Mouse (Mus musculus) frontal cortex, postnatal 10 days (tissue): ENCODE measurements around the gene Gmds.

Experiments used
- DNase-seq, 2 experiments: peaks; one replicate each; pipeline ENCODE4 v3.0.0; 2022; ENCODE audit warnings: low spot score in 2 of 2, mixed read lengths in 1 of 2

Gene Gmds

DNA sequence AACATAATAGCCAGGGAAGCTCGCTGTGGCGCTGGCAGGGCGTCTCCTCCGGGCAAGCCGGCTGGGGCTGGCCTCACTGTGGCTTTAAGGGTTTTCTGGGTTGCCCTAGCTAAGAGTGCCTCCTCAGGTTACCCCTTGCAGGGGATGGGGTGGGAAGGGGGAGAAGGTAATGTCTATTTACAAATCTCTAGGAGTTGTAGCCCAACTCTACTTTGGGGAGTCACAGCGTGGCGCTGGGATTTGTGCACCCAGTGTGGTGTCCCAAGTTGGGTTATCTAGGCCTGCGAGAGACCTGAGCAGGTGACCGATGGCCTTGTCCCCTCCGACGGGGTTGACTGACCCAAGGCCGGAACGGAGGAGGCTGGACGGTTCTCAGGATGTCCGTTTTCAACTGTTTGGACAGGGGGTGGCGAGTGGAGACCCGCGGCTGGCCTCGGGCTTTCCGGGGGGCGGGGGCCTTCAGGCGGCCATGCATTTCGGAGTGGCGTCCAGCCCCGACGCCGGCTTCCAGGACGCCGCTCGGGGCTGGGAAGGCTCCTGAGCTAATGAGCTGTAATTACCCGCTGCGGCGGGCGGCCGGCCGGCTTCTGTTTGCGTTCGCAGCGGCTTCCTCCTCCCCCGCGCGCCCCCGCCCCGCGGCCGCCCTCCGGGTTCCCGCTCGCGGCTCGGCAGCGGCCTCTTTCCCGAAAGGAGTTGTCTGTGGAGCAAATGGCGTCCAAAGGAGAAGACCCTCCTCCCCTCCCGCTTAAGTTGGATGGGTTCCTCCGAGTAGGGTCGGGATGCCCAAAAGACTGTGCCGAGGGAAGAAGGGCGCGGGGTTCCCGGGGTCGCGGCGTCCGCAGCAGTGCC is 527.6 kb downstream of the Gmds start:
- DNase-seq: no peak

DNA sequence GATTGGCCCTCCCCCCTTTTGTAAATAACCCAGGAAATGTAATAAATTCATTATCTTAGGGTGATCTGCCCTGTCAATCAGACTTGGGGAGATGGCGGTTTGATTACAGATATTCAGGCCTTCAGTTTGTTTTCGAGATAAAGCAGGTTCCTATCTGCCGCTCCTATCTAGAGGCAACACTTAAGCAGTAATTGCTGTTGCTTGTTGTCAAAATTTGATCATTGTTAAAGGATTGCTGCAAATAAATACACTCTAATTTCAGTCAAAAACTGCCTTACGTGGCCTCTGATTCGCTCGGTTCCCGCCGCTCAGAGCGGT is 528.2 kb downstream of the Gmds start:
- no peak for DNase-seq

DNA sequence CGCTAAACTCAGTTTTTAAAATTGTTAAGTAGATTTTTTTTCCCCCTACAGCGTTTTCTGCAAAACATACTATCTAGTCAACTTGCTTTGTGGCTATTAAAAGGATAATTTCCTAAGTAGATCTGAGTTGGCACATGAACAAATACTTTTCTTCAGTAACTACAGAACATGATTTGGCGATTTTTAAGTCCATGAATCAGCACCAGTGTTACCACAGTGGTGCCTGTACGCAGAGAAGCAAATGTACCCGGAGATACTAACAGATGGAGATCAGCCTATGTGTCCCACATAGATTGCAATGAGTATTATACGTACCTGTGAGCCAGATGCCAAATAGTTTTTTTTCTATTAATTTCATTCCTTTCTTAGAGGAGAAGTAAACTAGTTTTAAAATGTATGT is 528.8 kb downstream of the Gmds start:
- no peak for DNase-seq

DNA sequence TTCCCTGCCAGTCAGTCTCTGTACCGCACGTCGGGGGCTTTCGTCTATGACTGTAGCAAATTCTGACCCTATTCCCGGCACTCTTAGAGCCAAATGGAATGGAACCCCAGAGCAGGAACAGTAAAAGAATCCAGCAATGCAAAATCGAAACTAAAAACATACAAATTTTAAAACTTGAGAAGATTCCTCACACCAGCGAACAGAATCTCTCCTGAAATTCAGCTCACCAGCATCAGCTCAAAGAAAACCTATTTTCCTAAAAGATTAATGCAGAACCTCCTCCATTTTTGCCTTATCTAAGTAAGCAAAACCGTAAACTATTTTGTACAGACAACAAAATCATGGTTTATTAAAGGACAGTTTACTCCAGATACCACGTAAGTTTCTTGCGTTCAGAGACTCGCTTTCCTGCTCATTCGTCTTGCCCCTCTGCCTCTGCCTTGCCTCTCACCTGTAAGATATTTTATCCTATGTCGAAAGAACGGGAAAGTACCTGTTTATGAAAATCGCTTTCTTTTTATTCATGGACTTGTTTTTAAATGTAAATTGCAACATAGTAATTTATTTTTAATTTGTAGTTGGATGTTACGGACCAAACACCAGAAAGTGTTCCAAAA is 529.6 kb downstream of the Gmds start:
- no peak for DNase-seq

DNA sequence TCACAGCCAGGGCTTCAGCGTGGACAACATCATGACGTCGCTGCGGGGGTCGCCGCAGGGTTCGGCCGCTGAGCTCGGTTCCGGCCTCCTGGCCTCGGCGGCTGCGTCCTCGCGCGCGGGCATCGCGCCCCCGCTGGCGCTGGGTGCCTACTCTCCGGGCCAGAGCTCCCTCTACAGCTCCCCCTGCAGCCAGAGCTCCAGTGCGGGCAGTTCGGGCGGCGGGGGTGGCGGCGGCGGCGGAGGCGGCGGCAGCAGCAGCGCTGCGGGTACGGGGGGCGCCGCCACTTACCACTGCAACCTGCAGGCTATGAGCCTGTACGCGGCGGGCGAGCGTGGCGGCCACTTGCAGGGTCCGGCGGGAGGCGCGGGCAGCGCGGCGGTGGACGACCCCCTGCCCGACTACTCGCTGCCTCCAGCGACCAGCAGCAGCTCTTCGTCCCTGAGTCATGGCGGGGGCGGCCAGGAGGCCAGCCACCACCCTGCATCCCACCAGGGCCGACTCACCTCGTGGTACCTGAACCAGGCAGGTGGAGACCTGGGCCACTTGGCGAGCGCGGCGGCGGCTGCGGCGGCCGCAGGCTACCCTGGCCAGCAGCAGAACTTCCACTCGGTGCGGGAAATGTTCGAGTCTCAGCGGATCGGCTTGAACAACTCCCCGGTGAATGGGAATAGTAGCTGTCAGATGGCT is 530.3 kb downstream of the Gmds start:
- DNase-seq: peak in 1 of 2 experiments; percentile 25

DNA sequence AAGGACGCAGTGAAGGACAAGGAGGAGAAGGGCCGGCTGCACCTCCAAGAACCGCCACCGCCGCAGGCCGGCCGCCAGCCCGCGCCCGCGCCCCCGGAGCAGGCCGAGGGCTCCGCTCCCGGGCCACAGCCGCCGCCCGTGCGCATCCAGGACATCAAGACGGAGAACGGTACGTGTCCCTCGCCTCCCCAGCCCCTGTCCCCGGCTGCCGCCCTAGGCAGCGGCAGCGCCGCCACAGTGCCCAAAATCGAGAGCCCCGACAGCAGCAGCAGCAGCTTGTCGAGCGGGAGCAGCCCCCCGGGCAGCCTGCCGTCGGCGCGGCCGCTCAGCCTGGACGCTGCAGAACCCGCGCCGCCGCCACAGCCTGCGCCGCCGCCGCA is 530.8 kb downstream of the Gmds start:
- no peak for DNase-seq

DNA sequence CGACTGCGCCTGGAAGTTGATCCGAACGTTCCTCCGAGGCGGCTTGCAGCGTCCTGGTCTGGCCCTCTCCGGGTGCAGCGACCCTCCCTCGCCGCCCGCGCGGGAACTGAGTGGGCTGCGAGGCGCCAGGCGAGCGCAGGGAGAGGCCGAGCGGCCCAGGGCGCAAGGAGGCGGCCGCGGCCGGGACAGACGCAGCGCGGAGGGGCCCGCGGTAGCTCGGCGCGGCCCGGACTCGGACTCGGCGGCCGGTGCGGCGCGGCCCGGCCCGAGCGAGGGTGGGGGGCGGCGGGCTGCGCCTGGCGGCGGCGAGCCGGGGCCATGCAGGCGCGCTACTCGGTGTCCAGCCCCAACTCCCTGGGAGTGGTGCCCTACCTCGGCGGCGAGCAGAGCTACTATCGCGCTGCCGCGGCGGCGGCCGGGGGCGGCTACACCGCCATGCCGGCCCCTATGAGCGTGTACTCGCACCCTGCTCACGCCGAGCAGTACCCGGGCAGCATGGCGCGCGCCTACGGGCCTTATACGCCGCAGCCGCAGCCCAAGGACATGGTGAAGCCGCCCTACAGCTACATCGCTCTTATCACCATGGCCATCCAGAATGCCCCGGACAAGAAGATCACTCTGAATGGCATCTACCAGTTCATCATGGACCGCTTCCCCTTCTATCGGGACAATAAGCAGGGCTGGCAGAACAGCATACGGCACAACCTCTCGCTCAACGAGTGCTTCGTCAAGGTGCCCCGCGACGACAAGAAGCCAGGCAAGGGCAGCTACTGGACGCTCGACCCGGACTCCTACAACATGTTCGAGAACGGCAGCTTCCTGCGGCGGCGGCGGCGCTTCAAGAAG is 531.4 kb downstream of the Gmds start:
- DNase-seq: no peak

DNA sequence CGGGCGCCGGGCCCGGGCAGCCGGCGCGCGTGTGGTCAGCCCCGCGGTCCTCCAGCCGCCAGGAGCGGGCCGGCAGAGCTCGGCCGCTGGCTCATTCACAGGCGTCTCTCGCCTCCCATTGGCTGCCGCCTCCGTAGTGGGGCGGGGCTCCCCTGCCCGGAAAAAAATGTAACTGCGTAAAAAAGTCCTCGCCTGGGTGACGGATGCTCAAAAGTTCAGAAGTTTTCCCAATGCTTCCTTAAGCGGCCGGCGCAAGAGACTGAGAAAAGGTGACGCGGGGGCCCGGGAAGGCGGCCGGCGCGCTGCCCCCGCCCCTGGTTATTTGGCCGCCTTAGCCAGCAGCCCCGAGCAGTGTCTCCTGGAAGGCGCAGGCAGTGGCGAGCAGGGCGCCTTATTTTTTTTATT is 532.1 kb downstream of the Gmds start, which contains the start of gene Foxc1:
Gene Foxc1 (plus strand): TSS at position 206 of the 405 bp plus-strand sequence.
- peak; percentile 55 to 63 for DNase-seq

DNA sequence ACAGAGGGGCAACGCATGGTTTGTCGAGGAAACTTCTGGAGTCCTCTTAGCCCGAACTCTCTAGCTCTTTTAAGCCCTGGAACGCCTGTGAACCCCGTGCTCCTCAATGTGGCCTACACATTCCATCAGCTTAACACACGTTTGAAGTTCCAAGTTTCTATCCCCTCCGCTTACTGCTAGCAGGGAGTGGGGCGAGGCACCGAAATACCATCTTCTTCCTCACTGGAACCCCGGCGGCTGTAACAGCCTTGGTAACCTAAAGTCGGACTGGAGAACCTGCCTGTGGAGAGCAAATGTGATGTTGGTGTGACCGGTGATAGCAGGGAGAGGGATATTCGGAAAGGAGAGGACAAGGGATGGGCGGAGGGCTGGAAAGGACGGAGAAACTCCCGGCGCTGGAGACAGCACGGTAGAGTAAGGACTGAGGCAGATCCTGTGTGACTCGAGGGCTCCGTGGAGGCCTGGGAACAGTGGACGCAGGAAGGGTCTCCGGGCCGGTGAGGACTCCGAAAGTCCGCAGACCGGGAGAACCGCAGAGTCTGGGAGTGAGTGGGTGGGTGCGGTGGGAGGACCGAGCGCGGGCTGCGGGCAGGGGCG is 532.6 kb downstream of the Gmds start:
- DNase-seq: no peak

DNA sequence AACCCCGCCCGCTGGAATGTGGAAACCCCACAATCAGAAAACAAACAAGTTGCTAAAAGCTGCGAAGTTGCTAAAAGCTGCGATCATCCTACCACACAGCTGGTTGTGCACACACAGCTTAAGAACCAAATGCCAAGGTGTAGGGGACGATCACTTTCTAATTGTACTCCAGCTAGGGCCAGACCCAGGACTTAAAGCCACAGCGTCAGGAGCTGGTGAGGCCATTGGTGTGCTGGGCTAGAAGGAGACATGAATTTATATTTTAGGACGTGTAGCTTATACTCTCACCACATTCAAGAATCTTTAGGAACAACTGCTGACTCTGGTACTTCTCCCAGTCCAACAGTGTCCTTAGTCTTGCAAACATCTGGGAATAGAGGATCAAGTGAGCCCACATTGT is 534.0 kb downstream of the Gmds start:
- DNase-seq: no peak

DNA sequence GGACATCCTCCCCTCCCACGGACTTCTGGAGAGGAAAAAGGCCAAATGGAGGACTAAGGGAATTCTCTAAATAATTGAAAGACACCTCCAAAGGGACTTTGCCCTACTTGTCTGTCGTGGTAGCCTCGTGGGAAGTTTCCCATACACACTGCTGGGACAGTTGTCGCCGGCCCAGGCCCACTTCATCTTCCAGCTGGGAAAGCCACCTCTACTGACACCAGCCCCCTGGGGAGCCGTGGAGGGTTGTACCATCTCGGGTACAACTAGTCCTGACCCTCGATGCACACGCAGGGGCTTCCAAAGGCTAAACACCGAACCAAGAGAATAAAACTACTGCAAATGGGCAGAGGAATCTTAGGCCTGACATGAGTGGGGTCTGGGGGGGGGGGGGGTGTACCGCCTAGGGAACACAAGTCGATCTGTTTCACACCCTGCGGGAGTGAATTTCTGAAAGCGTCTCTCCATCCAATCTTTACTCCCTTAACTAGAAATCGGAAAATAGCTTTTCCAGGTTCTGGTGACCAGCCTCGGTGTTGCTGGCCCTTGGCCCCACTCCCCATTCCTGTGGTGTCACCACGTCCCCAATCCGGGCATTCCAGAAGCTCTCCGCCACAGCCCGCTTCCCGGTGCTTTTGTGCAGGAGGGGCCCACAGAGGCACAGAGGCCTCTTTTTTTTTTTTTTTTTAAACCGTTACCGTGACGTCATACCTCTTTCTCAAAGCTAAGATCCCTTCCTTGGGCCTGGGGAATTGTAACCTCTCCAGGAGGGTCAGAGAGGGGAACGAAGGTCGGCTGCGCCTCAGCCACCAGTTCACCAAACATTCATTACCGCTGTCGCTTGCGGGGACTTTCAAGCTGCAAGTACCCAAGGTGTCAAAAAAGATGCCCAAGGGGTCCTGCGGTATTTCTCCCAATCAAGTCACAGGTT is 535.1 kb downstream of the Gmds start:
- no peak for DNase-seq

DNA sequence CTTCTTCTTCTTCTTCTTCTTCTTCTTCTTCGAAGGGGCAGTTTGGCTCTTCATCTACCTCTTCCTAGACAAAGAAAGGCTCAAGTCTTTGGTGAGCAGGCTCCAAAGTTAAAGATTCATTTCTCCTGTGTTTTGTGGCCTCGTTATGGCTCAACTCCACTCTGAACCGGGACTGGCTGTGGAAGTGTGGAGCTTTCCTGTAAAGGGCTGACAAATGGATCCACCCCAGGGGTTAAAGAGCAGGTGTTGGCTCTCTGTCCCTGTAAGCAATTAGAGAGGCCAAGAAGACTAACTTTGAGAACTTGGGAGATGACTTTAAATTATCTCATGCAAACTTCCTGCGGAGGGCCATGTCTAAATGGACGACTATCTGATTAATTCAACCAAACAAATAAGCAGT is 536.1 kb downstream of the Gmds start:
- DNase-seq: no peak

DNA sequence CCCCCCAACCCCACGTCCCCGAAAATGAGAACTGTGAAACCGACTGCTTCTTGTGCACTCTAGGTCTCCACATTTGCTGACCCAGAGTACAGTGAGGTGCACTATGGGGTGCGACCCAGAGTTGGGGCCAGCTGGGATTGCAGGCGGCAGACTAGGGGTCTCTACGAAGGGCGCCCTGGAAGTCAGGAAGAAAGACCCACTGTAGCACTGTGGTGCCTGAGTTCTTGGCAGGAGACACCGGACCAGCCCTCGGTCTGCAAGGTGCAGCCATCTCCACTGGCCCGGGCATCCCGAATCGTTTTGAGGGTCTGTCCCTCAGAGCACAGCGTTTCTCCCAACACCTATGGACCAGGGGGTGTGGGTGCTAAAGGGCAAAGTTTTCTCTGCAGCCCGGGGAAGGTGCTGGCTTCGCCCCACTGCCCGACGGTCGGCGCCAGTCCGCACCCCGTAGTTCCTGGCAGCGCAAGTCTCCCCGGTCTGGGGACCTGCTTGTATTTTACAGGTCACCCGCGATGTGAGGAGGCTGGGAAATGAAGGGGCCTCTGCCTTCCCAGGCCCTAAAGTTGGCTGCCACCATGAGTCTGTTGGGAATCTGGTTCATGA is 536.7 kb downstream of the Gmds start:
- DNase-seq: no peak

DNA sequence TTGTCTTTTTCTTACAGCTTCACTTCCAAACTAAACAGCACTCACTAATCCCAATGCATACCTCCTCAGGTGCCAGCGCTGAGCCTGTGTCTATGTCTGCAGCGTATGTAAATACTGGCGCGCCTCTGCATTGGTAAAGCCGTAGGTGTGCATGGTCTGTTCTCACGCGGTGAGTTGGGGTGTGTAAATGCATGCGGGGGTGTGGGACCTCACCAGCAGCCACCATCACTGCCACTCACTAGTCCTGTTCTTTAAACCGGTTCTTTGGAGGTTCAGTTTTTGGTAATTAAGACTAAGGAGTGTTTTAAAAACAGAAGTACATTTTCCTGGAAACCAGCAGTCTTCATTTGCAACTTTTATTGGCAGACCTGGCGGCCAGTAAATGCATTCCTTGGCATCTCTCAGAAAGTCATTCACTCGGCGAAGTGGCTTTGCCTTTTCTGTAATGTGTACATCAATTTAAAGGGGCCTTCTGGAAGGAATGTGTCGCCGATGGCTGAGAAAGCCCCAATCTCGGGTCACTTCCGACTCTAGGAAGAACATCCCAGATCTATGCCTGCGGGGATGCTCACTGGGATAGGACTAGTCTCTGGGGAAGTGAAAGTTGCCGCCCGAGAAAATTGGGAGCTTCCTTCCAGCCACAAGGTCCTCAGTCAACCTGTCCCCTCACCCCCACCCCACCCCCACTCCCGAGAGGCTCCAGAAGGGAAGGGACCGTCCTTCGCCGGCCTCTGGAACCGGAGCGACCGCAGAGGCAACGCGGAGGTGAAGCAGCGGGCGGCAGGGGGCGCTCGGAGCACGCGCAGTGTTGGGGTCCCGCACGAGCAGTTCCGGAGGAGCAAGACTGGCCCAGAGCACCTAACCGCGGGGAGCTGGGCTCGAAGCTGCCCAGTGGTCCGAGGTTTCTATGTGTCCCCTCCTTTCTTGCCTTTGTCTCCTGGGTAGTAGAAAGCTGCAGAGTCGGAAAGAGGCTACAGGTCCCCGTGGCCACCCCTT is 537.7 kb downstream of the Gmds start:
- peak; percentile 42 to 83 for DNase-seq

DNA sequence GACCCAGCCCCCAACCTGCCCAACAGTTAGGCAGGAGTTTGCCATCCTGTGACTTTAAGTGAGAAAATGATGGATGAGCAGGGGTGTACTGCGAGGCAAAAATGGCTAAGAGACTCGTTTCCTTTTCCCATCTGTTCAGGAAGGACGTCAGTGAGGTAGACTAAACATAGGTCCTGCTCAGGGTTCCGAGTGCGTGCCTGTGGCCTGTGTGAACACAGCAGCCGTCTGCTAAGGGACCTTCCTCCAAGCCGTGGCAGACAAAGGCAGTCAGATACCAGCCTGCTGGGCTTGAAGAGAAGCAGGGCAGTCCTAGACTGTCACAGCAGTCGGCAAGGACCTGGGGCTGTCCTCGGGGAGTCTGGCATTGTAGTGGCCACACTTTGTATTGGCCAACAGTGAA is 540.5 kb downstream of the Gmds start:
- DNase-seq: no peak

DNA sequence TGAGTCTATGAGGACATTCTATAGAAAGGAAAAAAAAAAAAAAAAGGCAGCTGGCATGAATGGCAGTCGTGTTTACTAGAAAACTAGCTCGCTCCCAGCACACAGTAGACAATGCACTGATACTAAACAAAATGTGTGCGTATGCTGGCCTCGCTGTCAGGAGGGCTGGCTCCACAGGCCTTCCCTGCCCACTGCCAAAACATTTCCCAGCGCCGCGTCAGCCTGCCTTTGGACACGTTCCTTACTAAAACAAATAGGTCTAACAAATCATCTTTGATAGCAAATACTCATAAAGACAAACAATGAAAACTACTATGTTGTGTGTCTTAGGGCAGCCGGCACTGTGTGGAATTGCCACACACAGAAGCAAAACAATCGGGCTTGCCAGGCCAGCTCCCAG is 541.2 kb downstream of the Gmds start:
- no peak for DNase-seq

DNA sequence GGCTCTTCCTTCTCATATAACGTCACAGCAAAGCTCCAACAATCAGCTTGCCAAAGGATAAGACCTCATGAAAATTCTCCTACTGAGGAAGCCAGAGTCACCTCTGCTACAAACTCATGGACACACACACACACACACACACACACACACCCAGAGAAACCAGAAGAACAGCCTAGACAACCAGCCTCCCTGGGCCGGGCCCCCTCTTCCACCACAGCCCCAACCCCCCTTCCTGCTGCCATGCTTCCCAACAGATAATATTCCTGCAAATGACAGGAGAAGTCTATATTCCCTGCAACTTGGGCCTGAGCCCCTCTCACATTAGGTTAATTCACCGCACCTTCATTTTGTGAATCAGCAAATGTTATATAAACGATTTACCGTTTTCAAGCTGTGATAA is 545.4 kb downstream of the Gmds start:
- no peak for DNase-seq

DNA sequence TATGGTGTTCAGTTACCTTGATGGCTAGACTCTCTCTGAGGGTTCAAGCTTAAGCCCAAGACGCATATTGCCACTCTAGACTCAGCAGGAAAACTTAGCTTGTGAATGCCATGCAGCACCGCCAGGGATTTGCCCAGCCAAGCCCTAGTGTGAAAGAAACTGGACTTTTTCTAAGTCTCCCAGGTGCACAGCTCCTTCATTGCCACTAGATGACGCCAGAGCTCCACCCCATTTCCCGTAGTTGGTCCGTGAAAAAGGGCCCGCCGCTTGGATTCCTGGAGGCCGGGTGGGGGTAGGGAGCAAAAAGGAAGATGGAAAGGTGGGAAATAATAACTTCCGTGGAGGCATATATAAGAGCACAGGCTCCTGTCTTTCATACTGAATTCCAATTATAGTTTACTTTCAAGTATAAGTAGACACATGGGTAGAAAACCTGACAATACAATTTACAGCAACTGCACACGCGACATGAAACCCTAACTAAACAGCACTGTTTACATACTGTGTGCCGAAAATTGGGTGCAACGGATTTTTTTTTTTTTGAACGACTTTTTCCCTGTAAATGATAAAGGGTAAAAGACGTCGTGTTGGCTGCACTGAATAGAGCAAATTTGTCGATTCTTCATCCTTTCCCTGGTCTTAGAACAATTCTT is 545.9 kb downstream of the Gmds start:
- DNase-seq: peak in 1 of 2 experiments; percentile 54
